Mouse (Mus musculus) myocyte (in vitro differentiated cells): ENCODE measurements at regions not wholly inside any gene's neighbourhood (a gene's known extent, or its start where the extent isn't known, plus 50 kb on each side); places are given as distances from the start of the nearest gene placed in this dataset.

Source experiments
- CEBPB ChIP-seq: IDR thresholded peaks from 2 replicates; pipeline ENCODE4 v1.6.1; 2011; ENCODE audit warnings: mild to moderate bottlenecking, moderate library complexity; ENCODE audit not compliant: poor library complexity, insufficient read depth, severe bottlenecking
- E2F4 ChIP-seq: IDR thresholded peaks from one replicate; pipeline ENCODE4 v1.6.1; 2011; ENCODE audit warnings: mild to moderate bottlenecking, control low read depth, moderate library complexity; ENCODE audit not compliant: insufficient read depth
- MAX ChIP-seq: IDR thresholded peaks from one replicate; pipeline ENCODE4 v1.6.1; 2011; ENCODE audit warnings: low read depth, mild to moderate bottlenecking, control low read depth
- MYOD1 ChIP-seq, 3 experiments: IDR thresholded peaks; one replicate each; pipeline ENCODE4 v1.6.1; 2011; ENCODE audit warnings: control low read depth in 2 of 3, low read depth in 2 of 3, mild to moderate bottlenecking in 2 of 3, moderate library complexity in 1 of 3; ENCODE audit not compliant: insufficient read length in 2 of 3, control insufficient read depth in 1 of 3
- MYOG ChIP-seq, 3 experiments: IDR thresholded peaks; one replicate each; pipeline ENCODE4 v1.6.1; 2011; ENCODE audit warnings: control low read depth in 2 of 3, low read depth in 2 of 3, mild to moderate bottlenecking in 2 of 3; ENCODE audit not compliant: insufficient read length in 2 of 3, control insufficient read depth in 1 of 3, insufficient read depth in 1 of 3
- POLR2A ChIP-seq: IDR thresholded peaks from one replicate; pipeline ENCODE4 v1.6.1; 2011; ENCODE audit warnings: low read depth, mild to moderate bottlenecking, control low read depth, moderate library complexity; ENCODE audit not compliant: insufficient read length
- POLR2AphosphoS2 ChIP-seq: IDR thresholded peaks from one replicate; pipeline ENCODE4 v1.6.1; 2011; ENCODE audit warnings: low read depth, control low read depth; ENCODE audit not compliant: insufficient read length
- SRF ChIP-seq: IDR thresholded peaks from one replicate; pipeline ENCODE4 v1.6.1; 2011; ENCODE audit warnings: low read depth; ENCODE audit not compliant: control insufficient read depth, insufficient read length
- TCF12 ChIP-seq: IDR thresholded peaks from one replicate; pipeline ENCODE4 v1.6.1; 2011; ENCODE audit warnings: mild to moderate bottlenecking, control low read depth; ENCODE audit not compliant: poor library complexity, insufficient read depth, severe bottlenecking
- TCF3 ChIP-seq: IDR thresholded peaks from one replicate; pipeline ENCODE4 v1.6.1; 2011; ENCODE audit warnings: low read depth, control low read depth; ENCODE audit not compliant: insufficient read length
- USF1 ChIP-seq: IDR thresholded peaks from one replicate; pipeline ENCODE4 v1.6.1; 2011; ENCODE audit warnings: low read depth, mild to moderate bottlenecking, control low read depth, moderate library complexity

GRCm38 (mm10) chr15:97122263-97122662 lies 66.5 kb upstream of the Slc38a4 start:
- TF ChIP-seq POLR2A: no peak
- TF ChIP-seq POLR2AphosphoS2: no peak
- TF ChIP-seq USF1: no peak
- TF ChIP-seq E2F4: no peak
- peak in 2 of 3 experiments; percentile 16 to 35 for TF ChIP-seq MYOD1 (IDR thresholded peaks at IDR 0.05; ENCODE audit: control insufficient read depth in 1 of 3, insufficient read length in 2 of 3, low read depth in 2 of 3)
- no peak for TF ChIP-seq TCF12
- TF ChIP-seq TCF3: no peak
- no peak for TF ChIP-seq MAX
- TF ChIP-seq SRF: no peak
- peak in 1 of 3 experiments; percentile 21 for TF ChIP-seq MYOG (IDR thresholded peaks at IDR 0.05; ENCODE audit: control insufficient read depth in 1 of 3, insufficient read depth in 1 of 3, insufficient read length in 2 of 3, low read depth in 2 of 3)
- no peak for TF ChIP-seq CEBPB
